Mouse (Mus musculus): ENCODE data around the gene Akap13.
"Not testable (repeated sequence)": the region's sequence is repeated elsewhere in the genome, so short reads cannot be mapped to it uniquely, and the experiment has no call there.

The Akap13 gene

GRCm38 (mm10) chr7:75715026-75715425, 259.7 kb downstream of the Akap13 start:
- DNase-seq (ENCODE audit: low read depth, low spot score) = no peak

GRCm38 (mm10) chr7:75715939-75716338, 260.6 kb downstream of the Akap13 start:
- DNase-seq (ENCODE audit: low read depth, low spot score) = no peak

- no peak for DNase-seq (ENCODE audit: low read depth, low spot score)
These were observed 262.0 kb downstream of the Akap13 start for GRCm38 (mm10) chr7:75717349-75717748.

DNA sequence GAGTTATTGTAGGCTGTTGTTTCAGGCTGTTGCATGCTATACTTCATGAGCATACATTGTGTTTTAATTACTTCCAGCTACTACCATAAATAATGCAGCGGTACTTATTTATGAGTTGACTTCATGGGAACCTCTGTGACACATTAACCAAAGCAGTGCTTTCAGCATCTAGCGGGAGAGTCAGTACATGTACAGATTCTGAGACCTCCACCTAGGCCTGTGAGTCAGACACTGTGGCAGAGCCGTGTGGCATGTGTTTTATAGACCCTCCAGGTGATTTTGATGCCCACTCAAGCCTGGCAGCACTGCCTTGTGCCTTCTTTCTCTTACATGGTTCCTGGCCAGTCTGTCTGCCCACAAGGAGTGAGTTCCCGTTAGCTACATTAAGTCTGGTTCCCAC, 266.0 kb downstream of the Akap13 start:
- no peak for DNase-seq (ENCODE audit: low read depth, low spot score)

DNA sequence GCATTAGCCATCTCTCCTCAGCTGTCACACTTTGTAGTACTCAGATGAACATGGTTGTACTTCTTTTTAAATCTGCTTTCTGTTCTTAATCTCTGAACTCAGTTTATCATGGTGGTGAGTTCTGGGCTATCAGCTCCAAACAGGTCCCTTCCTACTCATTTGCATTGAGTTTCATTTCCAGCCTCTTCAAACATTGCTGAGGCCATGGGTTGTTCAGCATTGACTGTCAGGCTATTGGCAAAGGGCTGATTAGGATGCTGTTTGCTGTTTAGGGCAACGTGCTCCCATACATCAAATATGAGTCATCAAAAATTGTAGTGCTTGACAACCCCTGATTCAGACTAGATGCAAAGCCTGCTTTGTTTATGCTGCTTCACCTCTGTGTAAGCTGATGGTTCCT, 268.7 kb downstream of the Akap13 start:
- DNase-seq (ENCODE audit: low read depth, low spot score) = no peak

DNA sequence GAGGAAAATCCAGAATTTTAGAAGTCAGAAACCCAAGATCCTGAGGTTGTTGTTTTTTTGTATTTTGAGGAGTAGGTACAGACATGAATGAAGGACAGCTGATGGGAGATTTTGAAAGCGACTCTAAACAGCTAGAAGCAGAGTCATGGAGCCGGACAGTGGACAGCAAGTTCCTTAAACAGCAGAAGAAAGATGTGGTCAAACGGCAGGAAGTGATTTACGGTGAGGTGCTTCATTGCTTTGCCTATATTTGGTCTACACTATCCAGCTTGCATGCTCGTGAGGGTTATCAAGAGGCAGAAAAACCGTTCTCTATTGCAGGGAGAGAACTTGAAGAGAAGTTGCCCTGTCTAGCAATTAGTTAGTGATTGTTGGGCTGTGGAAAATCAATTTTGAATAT, 270.6 kb downstream of the Akap13 start:
- DNase-seq (ENCODE audit: low read depth, low spot score) = no peak

DNA sequence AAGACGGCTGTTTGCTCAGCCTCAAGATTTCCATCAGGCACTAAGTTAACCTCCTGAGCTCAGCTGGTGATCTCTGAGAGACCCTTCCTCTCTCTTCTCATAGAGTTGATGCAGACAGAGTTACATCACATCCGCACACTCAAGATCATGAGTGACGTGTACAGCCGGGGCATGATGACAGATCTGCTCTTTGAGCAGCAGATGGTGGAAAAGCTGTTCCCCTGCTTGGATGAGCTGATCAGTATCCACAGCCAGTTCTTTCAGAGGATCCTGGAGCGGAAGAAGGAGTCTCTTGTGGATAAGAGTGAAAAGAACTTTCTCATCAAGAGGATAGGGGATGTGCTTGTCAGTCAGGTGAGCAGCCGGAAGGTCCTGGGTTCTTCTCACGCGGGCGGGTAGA, 271.5 kb downstream of the Akap13 start:
- DNase-seq (ENCODE audit: low read depth, low spot score) = no peak

DNA sequence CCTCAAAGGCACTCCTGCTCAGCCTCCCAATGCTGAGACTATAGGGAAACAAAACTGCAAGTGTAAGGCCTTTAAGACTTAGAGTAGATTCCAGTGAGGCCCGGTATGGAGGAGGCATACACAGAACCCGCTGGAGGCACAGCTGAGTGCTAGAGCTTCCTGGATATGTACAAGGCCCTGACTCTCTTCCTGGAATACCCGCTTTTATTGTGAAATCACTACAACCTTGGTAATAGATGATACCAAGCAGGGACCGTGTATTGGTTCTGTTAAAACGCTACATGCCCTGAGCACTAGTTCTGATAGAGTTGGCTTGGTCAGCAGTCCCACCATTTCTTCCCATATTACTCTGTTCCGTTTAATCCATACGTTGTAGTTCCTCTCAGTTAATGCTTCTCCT, 274.3 kb downstream of the Akap13 start:
- no peak for DNase-seq (ENCODE audit: low read depth, low spot score)

DNA sequence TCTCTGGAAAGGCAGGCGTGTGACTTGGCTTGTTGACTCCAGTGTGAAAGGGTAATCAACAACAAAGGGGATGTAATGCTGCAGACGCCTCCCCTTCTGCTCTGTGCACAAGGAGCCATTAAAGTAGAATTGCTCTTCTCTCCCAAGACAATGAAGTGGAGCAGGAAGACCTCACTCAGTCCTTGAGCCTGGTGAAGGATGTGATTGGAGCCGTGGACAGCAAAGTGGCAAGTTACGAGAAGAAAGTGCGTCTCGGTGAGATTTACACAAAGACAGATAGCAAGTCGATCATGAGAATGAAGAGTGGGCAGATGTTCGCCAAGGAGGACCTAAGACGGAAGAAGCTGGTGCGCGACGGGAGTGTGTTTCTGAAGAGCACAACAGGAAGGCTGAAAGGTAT, 274.9 kb downstream of the Akap13 start:
- no peak for DNase-seq (ENCODE audit: low read depth, low spot score)

DNA sequence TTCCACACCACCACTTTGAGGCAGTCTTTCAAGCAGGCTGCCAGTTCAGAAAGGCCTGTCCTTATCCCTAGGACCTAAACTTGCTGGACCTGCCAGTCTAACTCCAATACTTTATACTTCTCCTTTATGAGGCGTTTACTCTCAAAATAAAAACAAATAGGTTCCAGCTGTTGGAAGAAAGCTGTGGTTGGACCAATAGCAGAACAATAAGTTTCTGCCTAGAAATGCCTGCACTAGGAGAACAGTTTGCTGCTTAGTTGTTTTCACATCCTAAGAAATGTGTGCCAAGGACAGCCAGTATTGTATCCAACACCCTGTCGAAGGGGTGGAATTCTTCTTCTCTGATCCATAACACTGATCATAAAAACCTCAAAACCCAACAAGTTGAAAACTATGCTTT, 276.6 kb downstream of the Akap13 start:
- DNase-seq (ENCODE audit: low read depth, low spot score) = no peak

GRCm38 (mm10) chr7:75733166-75733565, 277.8 kb downstream of the Akap13 start:
- no peak for DNase-seq (ENCODE audit: low read depth, low spot score)

- DNase-seq (ENCODE audit: low read depth, low spot score) = no peak
These were observed 283.9 kb downstream of the Akap13 start for GRCm38 (mm10) chr7:75739075-75739725.

DNA sequence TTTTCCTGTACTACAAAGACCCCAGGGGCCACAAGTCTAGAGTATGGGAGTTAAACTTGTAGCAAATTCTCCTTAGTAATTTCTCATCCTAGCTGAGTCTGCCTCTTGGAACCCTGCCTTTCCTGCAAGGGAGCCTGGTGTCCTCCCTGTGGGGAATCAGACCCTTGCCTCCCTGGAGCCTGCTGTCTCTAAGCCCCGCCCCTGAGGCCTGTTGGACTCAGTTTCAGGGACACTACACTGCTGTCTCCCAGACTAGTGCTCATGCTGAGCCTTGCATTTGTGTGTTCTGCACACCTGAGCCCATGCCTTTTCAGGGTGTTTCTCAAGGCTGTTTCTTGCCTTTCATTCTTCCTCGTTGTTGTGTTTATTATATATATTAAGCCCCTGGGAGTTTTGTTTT, 289.2 kb downstream of the Akap13 start:
- DNase-seq (ENCODE audit: low read depth, low spot score) = no peak

DNA sequence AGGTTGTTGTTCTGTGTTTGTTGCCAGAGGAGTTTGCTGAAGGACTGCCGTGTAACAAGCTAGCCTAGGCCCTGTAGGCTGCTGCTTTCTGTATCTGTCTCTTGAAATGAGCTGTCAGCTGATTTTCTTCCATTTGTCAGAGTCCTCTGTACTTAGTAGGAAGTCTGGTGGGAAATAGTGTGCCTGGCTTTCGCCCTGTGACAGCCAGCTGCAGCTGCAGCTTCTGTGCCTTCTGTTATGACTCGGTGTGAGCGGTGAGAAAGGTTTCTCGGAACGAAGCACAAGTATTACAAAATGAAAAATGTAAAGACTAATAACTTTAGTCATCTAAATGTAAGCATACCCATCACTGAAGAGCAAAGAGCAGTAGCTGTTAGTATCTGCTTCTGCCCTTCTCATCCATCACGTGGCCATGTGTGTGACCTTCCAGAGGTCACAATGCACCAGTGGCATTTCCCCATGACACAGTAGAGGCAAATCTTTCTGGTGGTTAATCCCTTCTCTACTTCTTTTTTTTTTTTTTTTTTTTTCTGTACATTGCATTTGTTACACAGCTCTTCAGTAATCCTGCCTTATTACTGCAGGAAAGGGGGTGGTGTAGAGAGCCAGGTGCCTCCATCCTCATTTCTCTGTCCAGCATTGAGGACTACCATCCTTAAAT, 289.8 kb downstream of the Akap13 start:
- DNase-seq (ENCODE audit: low read depth, low spot score) = no peak

DNA sequence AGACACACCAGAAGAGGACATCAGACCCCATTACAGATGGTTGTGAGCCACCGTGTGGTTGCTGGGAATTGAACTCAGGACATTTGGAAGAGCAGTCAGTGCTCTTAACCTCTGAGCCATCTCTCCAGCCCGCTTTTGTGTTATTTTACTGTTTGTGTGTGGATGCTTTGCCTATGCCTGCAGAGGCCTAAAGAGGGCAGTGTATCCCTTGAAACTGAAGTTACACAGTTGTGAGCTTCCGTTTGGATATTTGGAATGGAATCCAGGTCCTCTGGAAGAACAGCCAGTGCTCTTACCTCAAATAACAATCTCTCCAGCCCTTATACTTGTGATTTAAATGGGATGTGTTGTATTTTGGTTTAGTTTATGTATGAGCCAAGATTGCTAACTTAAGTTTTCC, 290.6 kb downstream of the Akap13 start:
- DNase-seq (ENCODE audit: low read depth, low spot score) = not testable (repeated sequence)

DNA sequence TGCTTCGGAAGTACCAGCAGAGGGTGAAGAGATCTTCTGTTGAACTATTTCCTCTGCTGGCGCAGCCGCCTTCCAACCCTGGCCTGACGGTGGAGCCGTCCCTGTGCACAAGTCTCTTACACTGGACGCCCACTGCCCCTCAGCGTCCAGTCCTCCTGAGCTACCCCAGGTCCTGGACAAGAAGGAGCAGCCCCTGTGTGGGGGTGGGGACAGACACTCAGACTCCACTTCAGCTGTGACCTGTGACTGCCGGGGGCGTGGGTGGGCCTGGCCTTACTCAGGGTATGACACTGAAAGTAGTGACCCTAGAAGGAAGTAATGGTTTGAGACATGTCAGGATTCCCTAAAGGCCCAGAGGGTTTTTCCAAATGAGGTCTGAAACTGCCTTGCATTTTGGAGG, 295.2 kb downstream of the Akap13 start:
- DNase-seq (ENCODE audit: low read depth, low spot score) = no peak

DNA sequence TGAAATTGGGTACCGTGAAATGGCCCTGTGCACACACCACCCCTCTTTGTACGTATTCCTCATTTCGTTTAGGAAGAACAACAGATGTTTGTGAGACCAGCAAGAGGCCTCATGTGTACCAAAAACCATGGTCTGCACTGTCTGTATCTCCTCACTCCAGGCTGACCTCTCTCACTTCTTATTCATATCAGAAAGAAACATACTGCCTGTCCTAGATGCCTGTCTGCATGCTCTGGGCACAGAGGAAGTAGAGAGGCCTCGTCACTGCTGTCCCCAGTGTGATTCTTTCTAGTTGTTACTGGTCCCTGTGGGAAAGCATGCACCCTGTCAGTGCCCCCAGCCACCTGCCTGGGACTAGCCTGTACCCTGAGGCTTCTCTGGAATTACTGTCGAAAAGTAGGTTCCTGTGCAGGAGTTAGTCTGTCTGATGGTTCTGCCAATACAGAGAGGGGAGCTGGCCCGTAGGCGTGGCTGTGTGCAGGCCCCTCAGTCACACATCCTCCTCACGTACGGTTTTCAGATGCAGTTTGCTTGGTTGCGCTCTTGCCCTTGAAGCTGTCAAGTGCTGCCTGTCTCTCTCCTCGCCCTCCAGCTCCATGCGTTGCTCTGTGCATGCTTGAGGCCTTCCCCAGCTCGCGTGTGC, 295.9 kb downstream of the Akap13 start:
- no peak for DNase-seq (ENCODE audit: low read depth, low spot score)

GRCm38 (mm10) chr7:75752442-75753191, 297.3 kb downstream of the Akap13 start:
- DNase-seq (ENCODE audit: low read depth, low spot score) = no peak

- no peak for DNase-seq (ENCODE audit: low read depth, low spot score)
These were observed 298.0 kb downstream of the Akap13 start for GRCm38 (mm10) chr7:75753192-75753783.

DNA sequence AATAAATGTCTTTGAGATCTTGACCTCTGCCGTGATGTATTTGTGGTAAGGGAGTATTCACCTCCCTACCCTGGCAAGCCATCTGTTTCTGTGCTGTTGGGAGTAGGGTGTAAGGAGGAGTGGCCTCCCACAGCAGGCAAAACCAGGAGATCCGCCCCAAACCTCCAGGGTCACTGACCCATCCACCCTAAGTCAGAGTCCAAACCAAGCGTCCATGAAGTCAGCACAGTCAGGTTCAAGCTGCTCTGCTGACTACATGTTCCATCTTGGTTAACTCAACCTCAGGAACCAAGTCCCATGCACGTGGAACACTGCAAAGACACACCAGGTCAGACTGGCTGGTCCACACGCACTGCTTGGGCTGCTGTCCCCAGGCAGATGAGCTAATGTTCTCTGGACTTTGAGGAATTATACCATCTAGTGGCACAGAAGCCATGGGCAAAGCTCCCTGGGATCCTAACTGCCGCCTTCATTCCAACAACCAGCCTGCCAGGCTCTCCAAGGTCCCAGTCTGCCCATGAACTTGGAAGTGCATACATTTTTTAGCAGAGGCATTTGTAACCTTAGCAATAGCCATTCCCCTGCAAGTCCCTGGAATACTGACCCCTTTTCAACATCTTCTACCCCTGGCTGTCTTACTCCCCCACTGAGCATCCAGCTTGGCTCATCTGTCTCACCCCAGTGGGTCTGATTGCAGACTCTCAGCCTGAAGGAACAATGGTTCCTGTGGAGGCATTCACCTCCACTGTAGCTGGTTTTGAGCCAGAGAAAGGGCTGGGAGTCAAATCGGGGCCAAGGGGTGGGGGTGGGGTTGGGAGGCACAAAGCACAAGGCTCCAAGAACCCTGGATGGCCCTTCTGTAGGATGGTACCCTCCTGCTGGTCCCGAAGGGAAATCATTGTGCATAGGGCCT, 299.5 kb downstream of the Akap13 start:
- no peak for DNase-seq (ENCODE audit: low read depth, low spot score)

DNA sequence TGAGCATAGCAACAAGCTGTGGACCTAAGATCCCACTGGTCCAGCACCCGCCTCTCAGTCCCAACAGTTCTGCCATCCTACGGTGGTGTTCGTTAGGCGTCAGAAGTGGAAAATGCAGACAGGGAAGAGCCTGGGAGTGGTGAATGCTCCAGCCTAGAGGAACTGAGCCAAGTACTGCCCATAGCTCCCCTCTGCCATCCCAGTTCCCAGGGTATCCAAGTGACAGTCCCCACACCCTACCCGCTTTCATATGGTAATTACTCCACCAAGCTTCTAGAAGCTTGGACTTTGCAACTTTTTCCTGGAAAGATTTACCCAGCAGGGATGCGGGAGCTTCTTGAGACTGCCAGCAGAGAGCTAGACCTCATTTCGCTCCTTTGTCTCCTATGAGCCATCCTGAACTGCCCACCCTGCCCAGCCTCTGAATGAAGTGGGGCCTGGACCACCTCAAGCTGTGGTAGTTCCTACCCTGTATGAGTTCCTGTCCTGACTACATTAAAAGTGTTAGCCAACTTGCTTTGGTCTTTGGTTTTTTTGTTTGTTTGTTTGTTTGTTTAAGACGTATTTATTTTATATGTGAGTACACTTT, 300.6 kb downstream of the Akap13 start:
- no peak for DNase-seq (ENCODE audit: low read depth, low spot score)

All from WW6 (cell line).